Mouse (Mus musculus) urinary bladder, postnatal 36 days (tissue): ENCODE data around the gene Lcp2.

Experiments
- DNase-seq, 2 experiments: peaks; one replicate each; pipeline ENCODE4 v3.0.0; 2022; ENCODE audit warnings: low spot score in 2 of 2, mixed read lengths in 1 of 2

Gene Lcp2

GRCm38 (mm10) chr11:34046767-34047541, at the start of gene Lcp2:
Gene Lcp2, plus strand, starts transcription at chr11:34046920.
- no peak for DNase-seq

GRCm38 (mm10) chr11:33998244-33998643, 48.5 kb upstream of the Lcp2 start:
- no peak for DNase-seq

- DNase-seq, result no peak
These were observed 46.3 kb upstream of the Lcp2 start for GRCm38 (mm10) chr11:34000416-34000815.

- peak; percentile 17 to 27 for DNase-seq
These were observed 44.7 kb upstream of the Lcp2 start for GRCm38 (mm10) chr11:34001938-34002592.

GRCm38 (mm10) chr11:34002593-34002965, 44.1 kb upstream of the Lcp2 start:
- DNase-seq, result no peak

- no peak for DNase-seq
These were observed 39.1 kb upstream of the Lcp2 start for GRCm38 (mm10) chr11:34007616-34008015.

GRCm38 (mm10) chr11:34008214-34008613, 38.5 kb upstream of the Lcp2 start:
- DNase-seq, result no peak

- DNase-seq, result peak; percentile 20 to 41
These were observed 38.0 kb upstream of the Lcp2 start for GRCm38 (mm10) chr11:34008702-34009101.

GRCm38 (mm10) chr11:34009316-34010087, 37.2 kb upstream of the Lcp2 start:
- DNase-seq, result no peak

- no peak for DNase-seq
These were observed 36.4 kb upstream of the Lcp2 start for GRCm38 (mm10) chr11:34010133-34010858.

- DNase-seq, result no peak
These were observed 35.9 kb upstream of the Lcp2 start for GRCm38 (mm10) chr11:34010859-34011172.

- DNase-seq, result no peak
These were observed 34.6 kb upstream of the Lcp2 start for GRCm38 (mm10) chr11:34012007-34012652.

- DNase-seq, result no peak
These were observed 21.6 kb upstream of the Lcp2 start for GRCm38 (mm10) chr11:34025091-34025490.

- no peak for DNase-seq
These were observed 17.1 kb upstream of the Lcp2 start for GRCm38 (mm10) chr11:34029658-34030057.

GRCm38 (mm10) chr11:34031015-34031805, 15.5 kb upstream of the Lcp2 start:
- DNase-seq, result peak in 1 of 2 experiments; percentile 18

- no peak for DNase-seq
These were observed 12.7 kb upstream of the Lcp2 start for GRCm38 (mm10) chr11:34034008-34034505.

GRCm38 (mm10) chr11:34034794-34035193, 11.9 kb upstream of the Lcp2 start:
- DNase-seq, result no peak

GRCm38 (mm10) chr11:34035909-34036658, 10.6 kb upstream of the Lcp2 start:
- DNase-seq, result no peak

GRCm38 (mm10) chr11:34040061-34040460, 6.7 kb upstream of the Lcp2 start:
- no peak for DNase-seq

- DNase-seq, result no peak
These were observed 3.9 kb upstream of the Lcp2 start for GRCm38 (mm10) chr11:34042808-34043207.
